Mouse (Mus musculus) stomach, embryonic 14.5 days (tissue): ENCODE results near the gene Acyp2. TPM values are rescaled to one million over a fixed set of nuclear protein-coding genes. Genes with fewer than 3 reads are reported as not detected.

Source experiments
- ATAC-seq: fragments of 200-750 bp; cut with Nextera tagmentation; 2 replicates; pipeline ENCODE4 v1.8.0; 2017; ENCODE audit warnings: low read depth, moderate TSS enrichment; ENCODE audit not compliant: insufficient number of reproducible peaks, insufficient read depth, low FRiP score
- H3K27ac ChIP-seq: fragments of 300-500 bp; sonication (generic); 2 replicates; pipeline ENCODE4 v1.5.1; 2014; ENCODE audit warnings: mild to moderate bottlenecking, low read length, moderate library complexity, mixed read lengths
- H3K27me3 ChIP-seq: fragments of 300-500 bp; sonication (generic); 2 replicates; pipeline ENCODE4 v1.6.1; 2014; ENCODE audit warnings: low read length, control low read depth, mixed read lengths; ENCODE audit not compliant: control insufficient read depth, insufficient read depth
- H3K36me3 ChIP-seq: fragments of 300-500 bp; sonication (generic); 2 replicates; pipeline ENCODE4 v1.6.1; 2014; ENCODE audit warnings: mild to moderate bottlenecking, control low read depth, low read length, moderate library complexity, mixed read lengths; ENCODE audit not compliant: control insufficient read depth, insufficient read depth
- H3K4me1 ChIP-seq: fragments of 300-500 bp; sonication (generic); 2 replicates; pipeline ENCODE4 v1.6.1; 2014; ENCODE audit warnings: low read length, control low read depth, mixed read lengths; ENCODE audit not compliant: control insufficient read depth, insufficient read depth
- H3K4me2 ChIP-seq: fragments of 300-500 bp; sonication (generic); replicated peaks from 2 replicates; pipeline ENCODE4 v1.6.1; 2014; ENCODE audit warnings: low read depth, low read length, control low read depth
- H3K4me3 ChIP-seq: fragments of 300-500 bp; sonication (generic); 2 replicates; pipeline ENCODE4 v1.5.1; 2014; ENCODE audit warnings: low read depth, low read length, control low read depth
- H3K9ac ChIP-seq: fragments of 300-500 bp; sonication (generic); replicated peaks from 2 replicates; pipeline ENCODE4 v1.6.1; 2014; ENCODE audit warnings: low read depth, mild to moderate bottlenecking, control low read depth, low read length, moderate library complexity, mixed read lengths
- H3K9me3 ChIP-seq: fragments of 300-500 bp; sonication (generic); 2 replicates; pipeline ENCODE4 v1.6.1; 2016; ENCODE audit warnings: low read depth, low read length, control low read depth; ENCODE audit not compliant: control insufficient read depth
- WGBS: fragments of 180-500 bp; shearing (Covaris S2); extraction: QIAGEN DNeasy Blood & Tissue Kit; methylation state at CpG from one replicate; pipeline ENCODE4 v1.1.7; 2014; 5-methylcytosine and 5-hydroxymethylcytosine counted together
- polyA plus RNA-seq: library from polyadenylated mRNA; unstranded; fragments of >200 nt; fragmentation: Nextera tagmentation; extraction: Ambion mirVana; gene quantifications from 2 replicates; pipeline ENCODE4 v1.2.1, GENCODE M21; 2014

The Acyp2 gene
- polyA plus RNA-seq, 1 experiment from 2014 or later = 15.2 TPM

- Histone ChIP-seq H3K9ac (peak within 1 kb of the TSS; percentile 34), H3K27me3 (no peaks in the 10 kb centered on the region), H3K4me3 (peak within 1 kb of the TSS; percentile 40), H3K9me3 (no peaks in the 10 kb centered on the region), H3K27ac (peak within 1 kb of the TSS; percentile 78), H3K36me3 (no peaks in the 10 kb centered on the region), H3K4me1 (0 out of 2 replicates have a peak, but pooled peaks cover 7% of the 10 kb centered on the region), H3K4me2 (peak within 1 kb of the TSS; percentile 63)
- 6% methylated on average over 17 of the region's 17 CpGs for WGBS
- ATAC-seq = peak; percentile 97
Measured at GRCm38 (mm10) chr11:30471751-30472593, 177.4 kb downstream of the Acyp2 start, which contains the start of gene 4930505A04Rik. Gene 4930505A04Rik (minus strand): TSS chr11:30471827.

DNA sequence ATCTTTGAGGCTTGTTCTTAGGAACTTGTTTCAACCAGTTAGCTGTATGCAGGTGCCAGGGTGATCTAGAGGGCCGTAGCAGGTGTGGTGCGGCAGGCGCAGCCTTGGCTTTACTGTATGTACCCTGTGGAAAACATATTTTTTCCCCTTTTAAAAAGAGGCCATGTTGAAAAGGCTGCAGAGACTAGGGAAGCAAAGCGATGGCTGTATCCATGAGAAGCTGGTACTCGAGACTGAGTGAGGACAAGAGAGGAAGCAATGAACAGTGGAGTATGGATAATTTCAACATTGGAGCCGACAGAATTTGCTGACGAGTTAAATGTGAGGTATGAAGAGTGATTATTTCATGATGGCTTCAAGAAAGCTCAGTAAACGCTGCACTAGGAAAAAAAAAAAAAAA, 178.2 kb downstream of the Acyp2 start:
- WGBS = 55% methylated on average over 8 of the region's 8 CpGs
- Histone ChIP-seq H3K4me1 (0 out of 2 replicates have a peak, but pooled peaks cover 7% of the 10 kb centered on the region), H3K9me3 (no peaks in the 10 kb centered on the region), H3K4me2 (peak overlapping the region; percentile 63), H3K27ac (peak overlapping the region; percentile 72; the same call in 1 of the 2 replicates), H3K36me3 (no peaks in the 10 kb centered on the region), H3K27me3 (no peaks in the 10 kb centered on the region), H3K4me3 (0 out of 2 replicates have a peak overlapping the region, but pooled peaks have one; percentile 40), H3K9ac (no peak overlapping the region)
- ATAC-seq = 0 out of 2 replicates have a peak, but pooled peaks have one; percentile 10

Other genes starting within 250 kb of the Acyp2 start
- not detected in 2 replicates for gene 4930505A04Rik, start 177.8 kb downstream of the Acyp2 start, polyA plus RNA-seq
- 39.8 and 40.4 TPM in 2 replicates for gene Psme4, start 122.1 kb upstream of the Acyp2 start, polyA plus RNA-seq
- 0.25 and 0.59 TPM in 2 replicates for gene Gpr75, start 235.8 kb upstream of the Acyp2 start, polyA plus RNA-seq
- gene Asb3, start 235.8 kb upstream of the Acyp2 start, polyA plus RNA-seq = 35.8 and 36.5 TPM in 2 replicates